Mouse (Mus musculus) hematopoietic stem cell, adult 5-6 weeks (primary cell): ENCODE measurements at regions not wholly inside any gene's neighbourhood (a gene's known extent, or its start where the extent isn't known, plus 50 kb on each side); places are given as distances from the start of the nearest gene placed in this dataset.

Source experiments
- ATAC-seq, 2 experiments: fragments of 125-278 bp in 1 of 2; replicated peaks in 1 of 2; 2 replicates each; pipeline ENCODE4 v1.8.0; 2016 to 2017; ENCODE audit warnings: inconsistent platforms in 2 of 2, mild to moderate bottlenecking in 2 of 2, moderate number of reproducible peaks in 2 of 2, low read depth in 1 of 2, moderate TSS enrichment in 1 of 2; ENCODE audit not compliant: low FRiP score in 2 of 2, poor library complexity in 2 of 2, severe bottlenecking in 2 of 2, insufficient read depth in 1 of 2, low TSS enrichment in 1 of 2

DNA sequence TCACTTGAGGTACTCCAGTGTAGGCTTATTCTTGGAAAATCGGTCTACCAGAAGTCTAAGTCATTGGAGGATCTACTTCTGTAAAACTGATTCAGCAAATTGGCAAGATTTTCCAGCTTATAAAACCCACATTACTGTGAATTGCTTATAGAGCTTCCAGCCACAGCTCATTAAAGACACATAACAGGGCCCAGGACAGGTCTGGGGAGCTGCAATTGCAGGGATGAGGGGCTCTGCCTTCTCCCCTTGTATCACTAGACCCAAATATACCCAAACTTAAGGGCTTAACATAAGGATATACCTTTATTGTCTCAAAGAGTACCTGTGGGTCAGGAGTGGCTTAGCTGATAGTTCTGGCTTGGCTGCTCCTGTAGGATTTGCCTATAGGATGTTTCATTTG lies 175.2 kb upstream of the Eci2 start:
- no peak for ATAC-seq

DNA sequence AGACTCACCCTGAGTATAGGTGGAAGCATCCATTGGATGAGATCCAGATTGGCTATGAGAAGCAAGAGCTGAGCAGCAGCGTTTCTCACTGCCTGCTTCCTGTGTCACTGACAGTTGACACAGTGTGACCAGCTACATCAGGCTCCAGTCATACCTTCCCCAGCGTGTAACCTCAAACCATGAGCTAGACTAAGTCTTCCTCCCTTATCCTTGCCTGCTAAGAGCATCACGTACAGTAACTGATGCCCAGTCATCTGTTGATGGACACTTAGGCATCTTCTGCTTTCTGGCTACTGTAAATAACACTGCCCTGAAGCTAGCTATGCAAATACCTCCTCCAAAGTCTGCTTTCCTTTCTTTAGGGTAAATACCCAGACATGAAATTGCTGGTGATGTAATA lies 181.4 kb upstream of the Eci2 start:
- no peak; a peak in 1 of 4 replicates for ATAC-seq

DNA sequence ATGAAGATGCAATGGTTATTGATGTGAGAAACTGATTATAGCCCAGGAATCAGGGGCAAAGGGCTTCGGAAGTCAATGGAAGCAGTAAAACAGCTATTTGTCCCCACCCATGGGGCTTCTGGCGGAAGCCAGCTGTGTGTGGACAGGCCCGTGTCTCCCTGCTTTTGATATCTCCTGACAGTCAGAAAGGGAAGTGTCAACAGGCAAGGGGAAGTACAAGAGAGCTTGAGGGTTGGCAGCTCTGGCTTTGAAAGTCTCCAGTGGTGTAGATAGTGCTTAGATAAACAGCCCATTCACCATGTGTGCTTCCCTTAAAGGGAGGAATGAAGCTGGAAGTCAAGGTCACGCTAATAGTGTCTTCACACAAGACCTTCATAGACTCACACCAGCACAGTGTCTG lies 182.7 kb upstream of the Eci2 start:
- ATAC-seq: peak; percentile 89 to 90

GRCm38 (mm10) chr13:35211834-35212233 lies 184.9 kb upstream of the Eci2 start:
- ATAC-seq: no peak

DNA sequence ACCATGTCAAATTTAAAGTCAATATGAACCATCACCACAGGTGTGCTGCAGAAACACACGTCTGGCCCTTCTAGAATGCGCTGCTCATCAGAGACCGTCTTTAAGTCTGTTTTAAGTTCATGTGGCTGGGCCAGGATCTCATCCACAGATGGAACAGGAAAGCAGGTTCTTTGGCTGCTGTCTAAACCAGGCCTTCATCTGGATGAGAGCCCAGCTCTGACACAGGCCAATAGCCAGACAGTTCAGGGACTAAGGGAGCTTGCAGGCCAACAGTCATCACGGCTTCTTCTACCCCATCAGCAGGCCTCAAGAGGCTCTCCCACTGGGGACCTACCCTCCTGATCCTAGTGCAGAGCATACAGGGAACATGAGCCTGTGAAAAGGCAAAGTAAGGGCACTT lies 185.4 kb upstream of the Eci2 start:
- no peak for ATAC-seq

GRCm38 (mm10) chr13:35214219-35214618 lies 187.3 kb upstream of the Eci2 start:
- no peak for ATAC-seq

DNA sequence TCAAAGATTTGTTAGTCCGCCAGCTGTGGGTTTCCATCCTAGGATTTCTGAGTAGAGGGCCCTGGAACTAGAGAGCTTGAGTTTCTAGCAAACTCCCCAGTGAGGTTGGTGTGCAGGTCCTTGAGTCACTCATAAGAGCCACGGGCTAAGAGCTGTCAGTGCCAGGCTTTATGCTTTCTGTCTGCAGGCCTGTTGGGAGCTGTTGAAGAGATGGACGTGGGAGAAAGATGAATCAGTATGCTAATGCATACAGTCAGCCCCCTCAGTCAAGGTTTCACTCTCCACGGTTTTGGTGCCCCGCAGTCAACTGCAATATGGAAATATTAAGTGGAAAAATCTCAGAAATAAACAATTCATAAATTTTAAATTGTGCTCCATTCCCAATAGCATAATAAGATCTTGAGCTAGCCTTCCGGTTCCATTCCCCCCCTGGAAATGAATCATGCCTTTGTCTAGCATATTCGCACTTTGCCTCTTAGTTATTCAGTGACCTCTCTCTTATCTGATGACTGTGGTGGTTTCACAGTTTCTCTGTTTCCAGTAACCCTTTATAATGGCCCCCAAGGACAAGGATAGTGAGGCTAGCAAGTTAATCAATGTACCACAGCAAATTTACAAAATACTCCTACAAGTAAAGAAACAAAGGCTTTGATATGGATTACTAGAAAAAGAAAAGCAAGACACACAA lies 199.4 kb upstream of the Eci2 start:
- ATAC-seq: no peak

GRCm38 (mm10) chr13:35226944-35227343 lies 200.0 kb upstream of the Eci2 start:
- ATAC-seq: no peak

GRCm38 (mm10) chr13:35229601-35230000 lies 202.7 kb upstream of the Eci2 start:
- ATAC-seq: no peak

DNA sequence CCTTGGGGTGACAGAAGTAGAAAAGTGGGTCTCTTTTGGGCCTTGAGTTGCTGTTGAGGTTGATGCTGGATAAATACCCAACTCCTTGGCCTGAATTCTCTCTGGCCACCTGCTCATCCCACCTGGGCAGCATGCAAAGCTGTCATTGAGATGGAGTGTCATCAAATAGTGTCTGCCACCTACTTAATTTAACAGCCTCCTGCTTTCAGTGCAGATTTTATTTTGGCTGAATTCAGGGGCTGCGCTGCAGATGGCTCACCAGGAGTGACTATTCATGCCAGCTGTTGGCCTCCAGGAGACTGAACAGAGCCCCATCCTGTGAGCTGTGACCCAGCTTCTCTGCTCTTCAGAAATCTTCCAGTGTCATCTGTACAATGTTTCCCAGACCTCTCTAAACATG lies 206.7 kb upstream of the Eci2 start:
- ATAC-seq: no peak

DNA sequence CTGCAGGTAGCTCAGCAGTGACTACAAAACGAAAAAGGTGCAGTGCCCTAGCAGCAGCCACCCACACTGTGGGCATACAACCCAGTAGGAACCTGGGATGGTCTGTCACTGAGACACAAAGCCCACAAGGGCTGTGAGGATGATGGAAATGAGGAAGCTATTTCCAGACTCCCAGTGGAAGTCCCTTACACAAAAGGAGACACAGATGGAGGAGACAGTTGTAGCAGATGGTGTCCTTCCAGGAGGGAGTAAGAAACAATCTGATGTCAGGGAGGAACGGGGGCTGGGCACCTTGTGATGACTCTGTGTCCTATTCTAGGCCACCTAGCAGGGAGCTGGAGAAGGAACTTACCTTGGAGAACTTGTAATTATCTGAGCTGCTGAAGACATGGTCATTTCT lies 214.5 kb upstream of the Eci2 start:
- no peak for ATAC-seq

DNA sequence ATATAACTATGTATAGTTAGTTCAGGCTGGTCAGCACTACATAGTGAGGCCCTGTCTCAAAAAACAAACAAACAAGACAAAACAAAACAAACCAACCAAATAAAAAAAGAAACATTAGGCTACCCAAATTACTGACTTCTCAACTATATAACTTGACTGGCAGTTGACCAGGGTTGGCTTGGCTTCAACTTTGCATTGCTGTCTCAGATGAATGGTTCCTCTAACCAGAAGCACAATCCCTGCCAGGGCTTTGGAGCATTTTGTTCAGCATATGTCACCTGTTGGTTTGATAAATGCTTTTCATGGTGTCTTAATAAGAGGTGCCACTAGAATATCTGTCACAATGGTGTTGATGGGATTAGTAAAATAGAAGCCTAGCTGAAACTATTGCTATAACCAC lies 217.1 kb upstream of the Eci2 start:
- no peak for ATAC-seq

DNA sequence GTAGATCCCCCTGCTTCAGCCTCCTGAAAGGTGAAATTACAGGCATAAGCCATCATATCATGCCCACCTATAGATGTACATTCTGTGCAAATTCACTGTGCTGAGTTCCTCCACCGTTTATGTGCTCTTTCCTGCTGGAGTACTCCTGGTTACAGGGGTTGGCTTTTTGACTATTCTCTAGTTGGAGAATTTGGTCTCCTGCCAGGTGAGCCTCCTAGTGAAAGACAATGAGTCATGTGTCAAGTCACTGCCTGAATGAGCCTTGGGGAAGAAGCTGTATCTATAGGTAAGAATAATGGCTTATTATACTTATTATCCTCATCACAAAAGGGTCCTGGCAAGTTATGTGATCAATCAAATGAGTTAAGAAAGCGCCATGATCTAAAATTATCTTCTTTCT lies 230.5 kb upstream of the Eci2 start:
- ATAC-seq: no peak

- no peak for ATAC-seq
Observed at GRCm38 (mm10) chr13:35258720-35259119, 231.8 kb upstream of the Eci2 start.

DNA sequence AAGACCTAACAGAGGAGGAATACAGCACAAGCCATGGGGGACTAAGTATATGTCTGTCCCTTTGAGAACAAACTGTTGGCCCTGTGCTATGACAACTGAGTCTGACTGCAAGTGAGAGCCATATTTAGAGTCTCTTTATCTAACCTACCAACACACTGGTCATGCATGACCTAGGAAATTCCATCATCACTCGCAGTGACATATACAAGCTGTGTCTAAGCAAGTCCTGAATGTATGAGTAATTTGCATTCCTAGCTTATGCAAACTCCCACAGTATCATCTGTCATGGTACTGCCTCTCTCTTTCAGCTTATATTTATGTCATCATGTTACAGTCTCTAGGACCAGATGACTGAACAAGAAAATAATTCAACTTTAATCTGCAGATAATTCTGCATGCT lies 257.1 kb upstream of the Eci2 start:
- no peak for ATAC-seq

DNA sequence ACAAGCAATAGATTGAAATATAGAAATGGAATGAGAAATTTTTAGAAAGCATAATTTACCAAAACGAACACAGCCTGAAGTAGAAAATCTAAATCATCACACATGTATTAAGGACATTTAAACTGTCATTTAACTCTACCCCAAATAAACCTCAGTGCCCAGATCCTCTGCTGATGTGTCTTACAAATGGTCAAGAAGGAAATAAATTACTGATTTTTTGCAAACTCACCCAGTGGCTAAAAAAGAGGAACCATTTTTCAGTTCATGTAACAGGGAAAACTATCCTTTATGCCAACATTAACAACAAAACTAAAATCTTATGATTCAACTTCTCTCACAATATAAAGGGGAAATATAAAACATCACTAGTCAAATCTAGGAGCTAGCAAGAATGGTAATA lies 275.2 kb upstream of the Eci2 start:
- ATAC-seq: peak; percentile 53 to 68

- ATAC-seq: no peak
Observed at GRCm38 (mm10) chr13:35316772-35317171, 289.9 kb upstream of the Eci2 start.

DNA sequence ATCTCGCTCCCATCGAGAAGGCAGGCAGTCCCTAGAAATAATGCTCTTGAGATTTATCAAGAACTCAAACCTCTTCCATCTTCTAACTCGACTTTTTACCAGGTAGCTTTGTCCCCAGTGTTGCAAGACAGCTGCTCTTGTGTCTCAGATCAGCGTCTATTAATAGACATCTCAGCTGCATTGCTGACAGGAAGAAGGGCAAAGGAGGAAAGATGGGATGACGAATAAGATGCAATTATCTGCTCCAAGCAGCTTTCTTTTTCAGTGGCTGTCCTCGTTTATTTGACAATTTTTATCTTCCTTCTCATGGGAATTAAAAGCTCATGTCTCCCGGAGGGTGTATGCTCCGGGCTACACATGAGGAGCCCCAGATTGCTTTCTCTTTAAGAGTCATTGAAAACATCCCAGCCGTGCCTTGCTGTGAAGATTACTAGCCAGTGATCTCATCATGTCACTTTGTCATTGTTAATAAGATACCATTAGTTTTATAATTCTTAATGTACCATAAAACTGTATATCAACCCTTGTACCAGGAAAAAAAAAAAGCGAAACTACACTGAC lies 299.9 kb upstream of the Eci2 start:
- no peak for ATAC-seq

DNA sequence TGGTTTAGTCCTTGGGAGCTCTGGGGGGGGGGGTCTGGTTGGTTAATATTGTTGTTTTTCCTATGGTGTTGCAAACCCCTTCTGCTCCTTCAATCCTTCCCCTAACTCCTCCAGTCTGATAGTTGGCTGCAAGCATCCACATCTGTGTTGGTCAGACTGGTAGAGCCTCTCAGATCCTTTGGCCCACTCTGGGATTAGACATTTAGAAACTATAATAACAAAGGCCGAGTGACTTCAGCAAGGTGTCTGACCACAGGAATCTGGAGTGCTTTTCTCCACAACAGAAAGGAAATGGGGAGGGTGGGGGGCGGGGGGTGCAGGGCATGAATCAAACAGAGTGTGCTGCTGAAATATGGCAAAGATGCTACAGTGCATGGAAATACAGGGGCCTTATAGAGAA lies 301.4 kb upstream of the Eci2 start:
- no peak for ATAC-seq
